Mouse (Mus musculus) intestine, embryonic 16.5 days (tissue): ENCODE data around the gene Adgrg1. TPM values are rescaled to one million over a fixed set of nuclear protein-coding genes. Genes with fewer than 3 reads are reported as not detected.

Experiments
- ATAC-seq: fragments of 200-750 bp; cut with Nextera tagmentation; 2 replicates; pipeline ENCODE4 v1.8.0; 2017; ENCODE audit warnings: moderate TSS enrichment, moderate library complexity
- H3K27ac ChIP-seq: fragments of 300-500 bp; sonication (generic); 2 replicates; pipeline ENCODE4 v1.5.1; 2014; ENCODE audit warnings: mild to moderate bottlenecking, low read length
- H3K27me3 ChIP-seq: fragments of 300-500 bp; sonication (generic); replicated peaks from 2 replicates; pipeline ENCODE4 v1.6.1; 2014; ENCODE audit warnings: low read length, control low read depth, mixed read lengths; ENCODE audit not compliant: control insufficient read depth, insufficient read depth
- H3K36me3 ChIP-seq: fragments of 300-500 bp; sonication (generic); 2 replicates; pipeline ENCODE4 v1.6.1; 2014; ENCODE audit warnings: low read length, control low read depth; ENCODE audit not compliant: control insufficient read depth, insufficient read depth
- H3K4me1 ChIP-seq: fragments of 300-500 bp; sonication (generic); 2 replicates; pipeline ENCODE4 v1.6.1; 2014; ENCODE audit warnings: low read length, control low read depth, mixed read lengths; ENCODE audit not compliant: control insufficient read depth, insufficient read depth
- H3K4me2 ChIP-seq: fragments of 300-500 bp; sonication (generic); 2 replicates; pipeline ENCODE4 v1.6.1; 2014; ENCODE audit warnings: low read depth, low read length, control low read depth
- H3K4me3 ChIP-seq: fragments of 300-500 bp; sonication (generic); 2 replicates; pipeline ENCODE4 v1.5.1; 2014; ENCODE audit warnings: mild to moderate bottlenecking, low read length
- H3K9ac ChIP-seq: fragments of 300-500 bp; sonication (generic); 2 replicates; pipeline ENCODE4 v1.6.1; 2014; ENCODE audit warnings: low read depth, low read length
- H3K9me3 ChIP-seq: fragments of 300-500 bp; sonication (generic); 2 replicates; pipeline ENCODE4 v1.6.1; 2016; ENCODE audit warnings: low read length, control low read depth; ENCODE audit not compliant: control insufficient read depth
- WGBS: fragments of 180-500 bp; shearing (Covaris S2); extraction: QIAGEN DNeasy Blood & Tissue Kit; methylation state at CpG from one replicate; pipeline ENCODE4 v1.1.7; 2014; 5-methylcytosine and 5-hydroxymethylcytosine counted together
- polyA plus RNA-seq: library from polyadenylated mRNA; unstranded; fragments of >200 nt; fragmentation: Nextera tagmentation; extraction: Ambion mirVana; gene quantifications from 2 replicates; pipeline ENCODE4 v1.2.1, GENCODE M21; 2015

Adgrg1 gene
- polyA plus RNA-seq, 1 experiment from 2014 or later = 24.4 TPM

- Histone ChIP-seq H3K4me1 (peaks cover 12% of the 10 kb centered on the region), H3K27me3 (no peaks in the 10 kb centered on the region), H3K9ac (no peak overlapping the region), H3K4me3 (no peak overlapping the region), H3K9me3 (no peaks in the 10 kb centered on the region), H3K36me3 (no peaks in the 10 kb centered on the region), H3K27ac (no peak overlapping the region), H3K4me2 (no peak overlapping the region)
- 71% methylated on average over 5 of the region's 5 CpGs for WGBS
- ATAC-seq = no peak
Observed at GRCm38 (mm10) chr8:94952086-94952485, 22.5 kb upstream of the Adgrg1 start.

GRCm38 (mm10) chr8:94953624-94954367 is 20.8 kb upstream of the Adgrg1 start:
- no peak for ATAC-seq
- H3K27ac ChIP-seq = no peak overlapping the region

GRCm38 (mm10) chr8:94954368-94954737 is 20.2 kb upstream of the Adgrg1 start:
- Histone ChIP-seq H3K4me2 (no peak overlapping the region), H3K4me3 (no peak overlapping the region), H3K27ac (no peak overlapping the region), H3K36me3 (no peaks in the 10 kb centered on the region), H3K9ac (peak overlapping the region; percentile 38; the same call in 1 of the 2 replicates), H3K4me1 (peaks cover 12% of the 10 kb centered on the region), H3K9me3 (no peaks in the 10 kb centered on the region), H3K27me3 (no peaks in the 10 kb centered on the region)
- 61% methylated on average over 7 of the region's 7 CpGs for WGBS
- no peak for ATAC-seq

More at GRCm38 (mm10) chr8:94953624-94954367, 20.8 kb upstream of the Adgrg1 start:
- H3K36me3 ChIP-seq = no peaks in the 10 kb centered on the region
- WGBS = 72% methylated on average over 7 of the region's 7 CpGs
- H3K4me3 ChIP-seq = no peak overlapping the region
- no peaks in the 10 kb centered on the region for H3K9me3 ChIP-seq
- no peak overlapping the region for H3K4me2 ChIP-seq
- H3K4me1 ChIP-seq = peaks cover 12% of the 10 kb centered on the region
- H3K27me3 ChIP-seq = no peaks in the 10 kb centered on the region
- H3K9ac ChIP-seq = no peak overlapping the region

- no peak overlapping the region for H3K4me3 ChIP-seq
- H3K36me3 ChIP-seq = no peaks in the 10 kb centered on the region
- peak; percentile 84 for ATAC-seq
- 18% methylated on average over 9 of the region's 9 CpGs for WGBS
- H3K9me3 ChIP-seq = no peaks in the 10 kb centered on the region
- H3K4me1 ChIP-seq = peaks cover 12% of the 10 kb centered on the region
- H3K9ac ChIP-seq = peak overlapping the region; percentile 38
- no peaks in the 10 kb centered on the region for H3K27me3 ChIP-seq
- H3K4me2 ChIP-seq = no peak overlapping the region
- H3K27ac ChIP-seq = peak overlapping the region; percentile 39
Observed at GRCm38 (mm10) chr8:94954921-94955758, 19.4 kb upstream of the Adgrg1 start.

GRCm38 (mm10) chr8:94956078-94956574 is 18.4 kb upstream of the Adgrg1 start:
- Histone ChIP-seq H3K4me2 (no peak overlapping the region), H3K4me1 (peaks cover 12% of the 10 kb centered on the region), H3K27ac (no peak overlapping the region), H3K9me3 (no peaks in the 10 kb centered on the region), H3K27me3 (no peaks in the 10 kb centered on the region), H3K36me3 (no peaks in the 10 kb centered on the region), H3K4me3 (no peak overlapping the region), H3K9ac (no peak overlapping the region)
- 0 out of 2 replicates have a peak, but pooled peaks have one; percentile 8 for ATAC-seq
- WGBS = 69% methylated on average over 1 of the region's 1 CpGs

GRCm38 (mm10) chr8:94962201-94962600 is 12.3 kb upstream of the Adgrg1 start:
- 50% methylated on average over 1 of the region's 1 CpGs for WGBS
- Histone ChIP-seq H3K4me2 (no peak overlapping the region), H3K36me3 (no peaks in the 10 kb centered on the region), H3K27ac (peak overlapping the region; percentile 54), H3K9ac (no peak overlapping the region), H3K4me3 (no peak overlapping the region), H3K4me1 (peaks cover 22% of the 10 kb centered on the region), H3K9me3 (no peaks in the 10 kb centered on the region), H3K27me3 (no peaks in the 10 kb centered on the region)
- ATAC-seq = peak; percentile 83

- no peak overlapping the region for H3K4me3 ChIP-seq
- H3K4me2 ChIP-seq = no peak overlapping the region
- peak overlapping the region; percentile 45 for H3K27ac ChIP-seq
Observed at GRCm38 (mm10) chr8:94964828-94965227, 9.7 kb upstream of the Adgrg1 start.

GRCm38 (mm10) chr8:94966578-94966977 is 8.0 kb upstream of the Adgrg1 start:
- WGBS = 22% methylated on average over 7 of the region's 7 CpGs
- Histone ChIP-seq H3K4me1 (peaks cover 20% of the 10 kb centered on the region), H3K9ac (no peak overlapping the region), H3K4me2 (no peak overlapping the region), H3K9me3 (no peaks in the 10 kb centered on the region), H3K27ac (peak overlapping the region; percentile 52), H3K27me3 (no peaks in the 10 kb centered on the region), H3K36me3 (no peaks in the 10 kb centered on the region), H3K4me3 (no peak overlapping the region)
- ATAC-seq = peak; percentile 30; the same call in 1 of the 2 replicates

More at GRCm38 (mm10) chr8:94964828-94965227, 9.7 kb upstream of the Adgrg1 start:
- WGBS = 32% methylated on average over 10 of the region's 10 CpGs
- Histone ChIP-seq H3K4me1 (peaks cover 22% of the 10 kb centered on the region), H3K27me3 (no peaks in the 10 kb centered on the region), H3K36me3 (no peaks in the 10 kb centered on the region), H3K9me3 (no peaks in the 10 kb centered on the region), H3K9ac (no peak overlapping the region)
- 0 out of 2 replicates have a peak, but pooled peaks have one; percentile 30 for ATAC-seq

GRCm38 (mm10) chr8:94967071-94967470 is 7.5 kb upstream of the Adgrg1 start:
- H3K27me3 ChIP-seq = no peaks in the 10 kb centered on the region
- no peak overlapping the region for H3K9ac ChIP-seq
- H3K4me2 ChIP-seq = no peak overlapping the region
- H3K36me3 ChIP-seq = no peaks in the 10 kb centered on the region
- H3K27ac ChIP-seq = peak overlapping the region; percentile 52
- ATAC-seq = peak; percentile 82
- H3K4me1 ChIP-seq = peaks cover 15% of the 10 kb centered on the region
- 55% methylated on average over 4 of the region's 4 CpGs for WGBS
- H3K4me3 ChIP-seq = no peak overlapping the region
- no peaks in the 10 kb centered on the region for H3K9me3 ChIP-seq
